Mouse (Mus musculus) left cerebral cortex, adult 8-10 months (tissue): ENCODE measurements around the gene Srcap. TPM values are rescaled to one million over a fixed set of nuclear protein-coding genes. Genes with fewer than 3 reads are reported as not detected.
"Not testable (repeated sequence)": the region's sequence is repeated elsewhere in the genome, so short reads cannot be mapped to it uniquely, and the experiment has no call there.

Source experiments
- DNase-seq, 2 experiments: peaks; one replicate each; pipeline ENCODE4 v3.0.0; 2022; ENCODE audit warnings: low spot score in 2 of 2
- total RNA-seq, 4 experiments: library from RNA; stranded (reverse); gene quantifications; 2 replicates each; pipeline ENCODE4 v1.2.4; 2022

Srcap gene
- total RNA-seq, 4 experiments from 2014 or later = 112 to 117 (median 115) TPM

- DNase-seq = no peak
These were observed 21.8 kb upstream of the Srcap start for GRCm38 (mm10) chr7:127489982-127490381.

- DNase-seq = no peak
These were observed 19.9 kb upstream of the Srcap start for GRCm38 (mm10) chr7:127491846-127492245.

- DNase-seq = no peak
These were observed 17.1 kb upstream of the Srcap start for GRCm38 (mm10) chr7:127494648-127495047.

DNA sequence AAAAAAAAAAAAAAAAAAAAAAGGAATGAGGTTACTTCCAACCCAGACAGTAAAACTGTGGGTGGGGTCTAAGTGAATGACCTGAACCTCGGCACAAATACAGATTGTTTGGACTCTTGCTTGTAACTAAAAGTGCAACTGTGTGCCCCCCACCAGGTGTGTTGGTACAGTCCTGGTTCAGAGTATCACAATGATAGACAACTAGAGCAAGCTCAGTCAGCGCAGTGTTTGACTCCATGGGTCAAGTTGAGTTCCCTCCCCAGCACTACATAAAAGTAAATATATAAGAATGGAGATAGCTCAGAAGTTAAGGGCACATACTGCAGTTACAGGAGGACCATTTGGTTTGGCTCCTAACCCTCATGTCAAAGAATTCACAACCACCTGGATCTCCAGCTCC lies 14.4 kb upstream of the Srcap start:
- DNase-seq = no peak

DNA sequence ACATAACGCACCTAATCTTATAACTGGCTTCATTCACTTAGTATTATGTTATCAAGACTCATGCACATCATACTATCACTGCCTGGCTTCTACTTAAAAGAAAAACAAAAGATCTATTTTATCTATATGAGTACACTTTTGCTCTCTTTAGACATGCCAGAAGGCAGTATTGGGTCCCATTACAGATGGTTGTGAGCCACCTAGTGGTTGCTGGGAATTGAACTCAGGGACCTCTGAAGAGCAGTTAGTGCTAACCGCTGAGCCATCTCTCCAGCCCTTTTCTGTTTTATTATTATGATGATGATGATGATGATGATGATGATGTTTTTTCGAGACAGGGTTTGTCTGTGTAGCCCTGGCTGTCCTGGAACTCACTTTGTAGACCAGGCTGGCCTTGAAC lies 13.4 kb upstream of the Srcap start:
- DNase-seq = no peak

- no peak for DNase-seq
These were observed 3.5 kb upstream of the Srcap start for GRCm38 (mm10) chr7:127508291-127508690.

DNA sequence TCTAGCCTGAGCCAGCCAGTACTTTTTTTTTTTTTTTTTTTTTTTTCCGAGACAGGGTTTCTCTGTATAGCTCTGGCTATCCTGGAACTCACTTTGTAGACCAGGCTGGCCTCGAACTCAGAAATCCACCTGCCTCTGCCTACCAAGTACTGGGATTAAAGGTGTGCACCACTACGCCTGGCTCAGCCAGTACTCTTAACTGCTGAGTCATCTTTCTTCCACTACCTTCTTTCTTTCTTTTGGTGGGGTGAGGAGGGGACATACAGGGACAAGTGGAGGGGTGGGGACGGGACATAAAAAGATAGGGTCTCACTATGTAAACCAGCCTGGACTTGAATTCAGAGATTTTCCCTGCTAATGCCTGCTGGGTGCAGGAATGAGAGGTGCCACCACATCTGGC lies 2.0 kb upstream of the Srcap start:
- not testable (repeated sequence) for DNase-seq

DNA sequence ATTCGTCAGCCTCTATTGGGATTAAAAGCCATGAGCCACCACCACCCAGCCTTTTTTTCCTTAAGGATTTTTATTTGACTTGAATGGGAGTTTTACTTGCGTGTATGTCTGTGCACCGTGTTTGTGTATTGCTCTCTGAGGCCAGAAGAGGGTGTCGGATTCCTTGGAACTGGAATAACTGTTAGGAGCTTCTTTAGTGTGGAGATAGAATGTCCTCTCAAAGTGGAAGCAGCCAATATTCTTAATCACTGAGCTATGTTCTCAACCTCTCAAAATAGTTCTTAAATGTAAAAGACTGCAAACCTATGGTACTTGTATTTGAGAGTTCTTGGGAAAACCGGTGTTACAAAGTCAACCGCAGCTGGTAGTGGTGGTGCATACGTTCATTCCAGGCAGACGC lies 542 bp upstream of the Srcap start:
- no peak for DNase-seq

GRCm38 (mm10) chr7:127512231-127513015 lies 640 bp downstream of the Srcap start:
- peak; percentile 54 to 89 for DNase-seq

- DNase-seq = no peak
These were observed 1.2 kb downstream of the Srcap start for GRCm38 (mm10) chr7:127513016-127513390.

DNA sequence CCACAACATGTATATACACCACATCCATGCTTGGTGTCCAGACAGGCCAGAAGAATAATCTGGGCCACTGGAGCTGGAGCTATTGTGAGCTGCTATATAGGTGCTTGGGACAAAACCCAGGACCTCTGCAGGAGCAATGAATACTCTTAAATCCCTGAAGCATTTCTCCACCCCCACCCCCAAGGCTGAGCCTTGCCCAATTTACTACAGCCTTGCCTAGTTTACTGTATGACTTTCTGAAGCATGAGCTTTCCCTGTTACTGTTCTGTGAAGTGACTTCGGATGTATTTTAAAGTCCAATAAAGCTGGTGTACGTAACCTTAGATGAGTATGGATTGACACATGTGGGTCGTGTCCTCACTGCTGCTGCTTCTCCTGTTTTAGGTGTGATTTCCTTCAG lies 2.0 kb downstream of the Srcap start:
- DNase-seq = no peak

DNA sequence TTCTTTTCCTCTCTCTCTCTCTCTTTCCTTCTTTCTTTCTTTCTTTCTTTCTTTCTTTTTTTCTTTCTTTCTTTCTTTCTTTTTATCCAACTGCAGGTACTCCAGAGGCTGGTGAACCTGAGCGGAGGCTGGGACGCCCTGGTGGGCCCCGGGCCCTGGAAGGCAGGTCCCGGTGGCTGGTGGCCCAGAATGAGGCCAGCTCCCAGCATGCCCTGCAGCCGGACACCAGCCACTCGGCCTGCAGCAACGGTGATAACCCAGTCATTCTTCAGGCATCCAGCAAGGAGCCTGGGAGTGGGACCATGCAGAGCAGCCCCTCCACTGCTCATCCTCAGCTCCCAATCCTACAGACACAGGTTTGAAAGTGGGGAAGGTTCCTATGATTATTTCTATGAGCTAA lies 4.1 kb downstream of the Srcap start:
- no peak for DNase-seq

DNA sequence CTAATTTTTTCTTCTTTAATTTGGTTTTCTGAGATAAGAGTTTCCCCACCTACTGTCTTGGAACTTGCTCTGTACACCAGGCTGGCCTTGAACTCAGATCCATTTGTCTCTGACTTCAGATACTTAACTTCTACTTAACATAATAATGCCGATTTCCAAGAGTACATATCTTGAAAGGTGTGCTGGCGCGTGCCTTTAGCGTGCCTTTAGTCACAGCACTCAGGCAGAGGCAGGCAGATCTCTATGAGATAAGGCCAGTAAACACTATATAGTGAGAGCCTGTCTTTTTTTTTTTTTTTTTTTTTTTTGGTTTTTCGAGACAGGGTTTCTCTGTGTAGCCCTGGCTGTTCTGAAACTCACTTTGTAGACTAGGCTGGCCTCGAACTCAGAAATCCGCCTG lies 4.6 kb downstream of the Srcap start:
- no peak for DNase-seq

GRCm38 (mm10) chr7:127519284-127519683 lies 7.5 kb downstream of the Srcap start, which contains the start of gene Gm42715:
Gene Gm42715 (plus strand): TSS chr7:127519584.
- no peak for DNase-seq

GRCm38 (mm10) chr7:127541671-127542070 lies 29.9 kb downstream of the Srcap start:
- DNase-seq = no peak

GRCm38 (mm10) chr7:127549116-127549835 lies 37.5 kb downstream of the Srcap start:
- no peak for DNase-seq

- DNase-seq = no peak
These were observed 39.8 kb downstream of the Srcap start for GRCm38 (mm10) chr7:127551558-127551957.

DNA sequence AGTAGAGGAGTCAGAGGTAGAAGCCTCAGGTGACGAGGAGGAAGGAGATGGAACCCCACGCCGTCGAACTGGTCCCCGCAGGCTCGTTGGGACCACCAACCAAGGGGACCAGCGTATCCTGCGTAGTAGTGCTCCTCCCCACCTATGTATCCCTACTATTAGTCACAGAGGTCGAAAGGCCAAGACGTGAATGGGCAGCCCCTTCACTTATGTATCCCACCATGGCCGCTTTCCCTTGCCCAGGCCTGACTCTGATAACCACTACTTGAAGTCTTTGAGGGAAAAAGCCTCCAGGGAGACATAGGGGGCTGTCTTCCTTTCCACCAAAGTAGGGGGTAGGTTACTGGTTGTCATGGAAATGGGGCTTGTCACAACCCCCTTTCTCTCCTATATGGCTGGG lies 48.8 kb downstream of the Srcap start:
- no peak for DNase-seq

- no peak for DNase-seq
These were observed 49.6 kb downstream of the Srcap start, which contains the start of gene Tmem265 for GRCm38 (mm10) chr7:127561340-127561858. Gene Tmem265 (plus strand): TSS chr7:127561390.

DNA sequence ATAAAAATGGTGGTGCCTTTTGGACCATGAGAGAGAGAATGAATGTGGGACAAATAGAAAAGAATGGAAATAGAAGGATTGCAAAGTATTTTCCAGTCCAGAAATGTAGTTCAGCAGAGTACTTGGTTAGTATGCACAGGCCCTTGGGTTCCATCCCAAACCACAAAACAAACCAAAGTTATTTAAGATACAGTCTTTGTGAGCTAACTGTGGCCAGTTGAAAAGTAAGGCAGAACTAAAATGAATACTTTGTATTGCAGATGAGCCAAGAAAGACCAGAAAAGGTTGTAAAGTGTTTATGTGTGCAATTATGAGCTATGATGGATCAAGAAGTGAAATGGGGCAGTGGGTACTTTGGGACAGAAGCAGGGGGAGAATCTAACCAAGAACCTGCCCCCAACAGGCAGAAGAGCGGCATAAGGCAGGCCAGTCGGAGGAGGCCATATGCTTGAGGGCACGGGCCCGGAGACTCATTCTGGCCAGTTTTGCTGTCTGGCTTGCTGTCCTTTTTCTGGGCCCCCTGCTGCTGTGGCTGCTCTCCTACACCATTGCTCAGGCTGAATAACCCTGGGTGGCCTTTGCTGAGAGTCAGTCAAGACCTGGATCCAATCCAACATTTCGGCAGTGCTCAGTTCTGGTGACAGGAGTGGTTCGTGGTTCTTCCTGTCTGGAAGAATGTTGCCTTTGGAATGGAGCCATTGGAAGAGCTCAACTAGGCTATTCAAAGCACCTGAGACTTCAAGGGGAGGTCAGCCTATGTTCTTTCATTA lies 52.8 kb downstream of the Srcap start:
- no peak for DNase-seq

- peak; percentile 82 to 96 for DNase-seq
These were observed 61.2 kb downstream of the Srcap start, which contains the start of gene Phkg2 for GRCm38 (mm10) chr7:127572895-127573471. Gene Phkg2 (plus strand): TSS chr7:127573340.
